Mouse (Mus musculus) frontal cortex, postnatal 25 days (tissue): ENCODE results near the gene Kcnq1.

Experiments used
- DNase-seq, 2 experiments: peaks; one replicate each; pipeline ENCODE4 v3.0.0; 2022; ENCODE audit warnings: low spot score in 2 of 2

Kcnq1 gene

GRCm38 (mm10) chr7:143313572-143314319, 207.6 kb downstream of the Kcnq1 start:
- no peak for DNase-seq

- DNase-seq, result no peak
These were observed 212.3 kb downstream of the Kcnq1 start for GRCm38 (mm10) chr7:143318512-143318911.

- no peak for DNase-seq
These were observed 214.2 kb downstream of the Kcnq1 start for GRCm38 (mm10) chr7:143320367-143320766.

GRCm38 (mm10) chr7:143325051-143325450, 218.9 kb downstream of the Kcnq1 start:
- no peak for DNase-seq

- DNase-seq, result no peak
These were observed 222.2 kb downstream of the Kcnq1 start for GRCm38 (mm10) chr7:143328185-143328915.

GRCm38 (mm10) chr7:143329110-143329810, 223.1 kb downstream of the Kcnq1 start:
- no peak for DNase-seq

GRCm38 (mm10) chr7:143333040-143333439, 226.9 kb downstream of the Kcnq1 start:
- DNase-seq, result no peak

- DNase-seq, result no peak
These were observed 227.4 kb downstream of the Kcnq1 start for GRCm38 (mm10) chr7:143333604-143334003.

- DNase-seq, result no peak
These were observed 232.5 kb downstream of the Kcnq1 start for GRCm38 (mm10) chr7:143338690-143339089.

- no peak for DNase-seq
These were observed 234.6 kb downstream of the Kcnq1 start for GRCm38 (mm10) chr7:143340601-143341281.

- no peak for DNase-seq
These were observed 235.3 kb downstream of the Kcnq1 start for GRCm38 (mm10) chr7:143341301-143341980.

- no peak for DNase-seq
These were observed 237.7 kb downstream of the Kcnq1 start for GRCm38 (mm10) chr7:143343781-143344306.

GRCm38 (mm10) chr7:143349287-143349686, 243.1 kb downstream of the Kcnq1 start:
- no peak for DNase-seq

- no peak for DNase-seq
These were observed 243.7 kb downstream of the Kcnq1 start for GRCm38 (mm10) chr7:143349848-143350247.

- no peak for DNase-seq
These were observed 249.7 kb downstream of the Kcnq1 start for GRCm38 (mm10) chr7:143355831-143356230.

- DNase-seq, result no peak
These were observed 250.9 kb downstream of the Kcnq1 start for GRCm38 (mm10) chr7:143357109-143357508.

GRCm38 (mm10) chr7:143357831-143358230, 251.7 kb downstream of the Kcnq1 start:
- DNase-seq, result no peak

GRCm38 (mm10) chr7:143359762-143360161, 253.6 kb downstream of the Kcnq1 start:
- DNase-seq, result no peak

- no peak for DNase-seq
These were observed 254.6 kb downstream of the Kcnq1 start for GRCm38 (mm10) chr7:143360776-143361175.

- DNase-seq, result no peak
These were observed 258.1 kb downstream of the Kcnq1 start for GRCm38 (mm10) chr7:143364092-143364832.
